Mouse (Mus musculus) mouse trophoblast stem cell (cell line): Measurements from ENCODE around the gene Ift80.
"Not testable (repeated sequence)": the region's sequence is repeated elsewhere in the genome, so short reads cannot be mapped to it uniquely, and the experiment has no call there.

Source experiments
- in situ Hi-C, 2 experiments: fragments of 300-500 bp; cut with MseI, MboI; formaldehyde crosslinking; loops; 2 replicates in 1 of 2; 3 replicates in 1 of 2; pipeline ENCODE4 v1.15.1; 2025

Gene Ift80

DNA sequence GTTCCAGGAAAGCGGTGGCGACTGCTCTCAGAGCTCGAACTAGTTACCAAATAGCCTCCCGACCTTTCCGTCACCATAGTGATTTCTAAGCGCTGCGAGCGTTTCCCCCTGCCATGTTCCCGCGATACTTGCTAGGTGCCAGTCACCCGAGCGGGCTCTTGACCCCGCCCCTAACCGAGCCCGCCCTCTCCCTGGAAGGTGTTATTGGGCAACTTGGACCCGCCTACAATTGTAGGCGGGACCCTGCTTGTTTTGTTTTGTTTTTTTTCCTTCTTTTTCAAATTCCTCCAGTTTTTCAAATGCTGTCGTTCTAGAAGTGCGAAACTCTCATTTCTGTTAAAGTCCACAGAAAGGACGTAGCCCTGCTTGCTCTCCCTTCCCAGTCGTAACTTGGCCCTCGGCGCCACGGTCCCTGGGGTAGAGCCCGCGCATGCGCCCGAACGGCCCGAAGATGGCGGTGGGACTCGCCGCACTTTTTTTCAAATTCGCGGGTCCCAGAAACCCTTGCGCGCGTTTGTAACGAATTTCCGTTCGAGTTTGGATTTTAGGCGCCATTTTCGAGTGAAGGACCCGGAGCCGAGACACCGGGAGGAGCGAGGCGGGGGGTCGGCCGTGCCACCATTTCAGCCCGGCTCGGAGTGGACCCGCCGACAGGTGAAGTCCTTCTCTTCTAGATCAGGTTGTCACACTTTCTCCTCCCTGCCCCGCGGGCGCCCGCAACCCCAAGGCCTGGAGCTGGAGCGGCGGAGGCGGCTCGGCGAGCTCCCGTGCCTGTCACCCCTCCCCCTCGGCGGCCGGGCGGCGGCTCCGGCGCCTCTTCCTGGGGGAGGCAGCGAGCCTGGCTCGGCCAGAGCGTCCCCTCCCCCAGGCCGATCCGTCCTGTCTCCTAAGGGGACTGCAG is at the start of gene Ift80, which contains the start of gene Smc4:
Ift80 (minus strand) TSS at position 134 of the 901 bp plus-strand sequence.
Smc4 (plus strand) TSS at position 302 of the 901 bp plus-strand sequence.
- in situ Hi-C loops: no loop called here

DNA sequence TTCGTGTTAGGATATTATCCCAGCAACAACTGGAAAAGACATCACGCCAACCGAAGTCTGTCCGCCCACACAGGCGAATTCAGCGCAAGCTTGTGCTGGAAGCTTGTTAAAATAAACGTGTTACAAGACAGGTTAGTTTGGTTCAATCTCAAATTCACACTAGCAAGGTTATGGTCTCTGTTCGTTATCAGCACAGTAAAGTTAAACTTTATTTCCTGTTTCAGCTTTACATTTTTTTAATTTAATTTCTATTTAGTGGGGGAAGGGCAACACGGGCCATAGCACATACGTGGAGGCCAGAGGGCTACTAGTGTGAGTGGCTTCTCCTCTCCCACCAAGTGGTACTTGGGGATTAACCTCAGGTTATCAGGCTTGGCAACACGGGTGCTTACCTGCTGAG is 47.5 kb upstream of the Ift80 start:
- in situ Hi-C loops: no loop called here

DNA sequence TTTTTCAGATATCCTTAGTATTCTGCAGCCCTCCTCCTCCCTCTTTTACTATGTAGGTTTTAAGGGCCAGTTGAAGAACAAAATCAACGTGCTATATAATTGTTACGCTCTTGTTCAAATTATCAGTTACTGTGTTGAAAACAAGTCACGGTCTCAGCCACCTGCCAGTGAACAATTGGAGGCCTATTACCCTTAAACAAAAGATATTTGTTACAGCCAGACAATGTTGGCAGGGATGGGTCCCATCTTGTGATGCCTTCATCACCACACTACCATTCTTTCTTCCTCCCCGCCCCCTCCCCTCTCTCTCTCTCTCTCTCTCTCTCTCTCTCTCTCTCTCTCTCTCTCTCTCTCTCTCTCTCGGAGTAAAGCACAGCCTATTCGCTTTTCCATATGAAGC is 44.6 kb upstream of the Ift80 start:
- in situ Hi-C loops: no loop called here

DNA sequence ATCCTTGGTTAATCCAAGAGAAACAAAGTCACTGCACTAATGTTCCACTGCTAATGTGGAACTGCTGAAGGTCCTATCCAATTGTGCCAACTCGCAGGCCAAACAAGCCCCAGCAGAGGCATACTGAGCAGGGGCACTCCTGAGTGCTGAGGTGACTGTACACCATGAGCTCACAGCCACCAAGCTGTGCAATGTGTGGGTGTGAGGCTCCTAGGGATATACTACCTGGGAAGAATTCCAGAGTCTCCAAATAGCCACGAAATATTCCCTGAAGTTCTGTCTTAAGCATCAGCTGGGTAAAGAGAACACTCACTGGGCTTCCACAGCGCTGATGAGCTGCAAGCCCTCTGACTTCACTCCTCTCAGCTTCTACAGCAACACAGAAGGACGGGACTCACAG is 43.3 kb upstream of the Ift80 start:
- in situ Hi-C loops: no loop called here

GRCm38 (mm10) chr3:69046509-69046908 is 42.1 kb upstream of the Ift80 start:
- in situ Hi-C loops: no loop called here

GRCm38 (mm10) chr3:69045750-69046149 is 41.4 kb upstream of the Ift80 start:
- in situ Hi-C loops: no loop called here

DNA sequence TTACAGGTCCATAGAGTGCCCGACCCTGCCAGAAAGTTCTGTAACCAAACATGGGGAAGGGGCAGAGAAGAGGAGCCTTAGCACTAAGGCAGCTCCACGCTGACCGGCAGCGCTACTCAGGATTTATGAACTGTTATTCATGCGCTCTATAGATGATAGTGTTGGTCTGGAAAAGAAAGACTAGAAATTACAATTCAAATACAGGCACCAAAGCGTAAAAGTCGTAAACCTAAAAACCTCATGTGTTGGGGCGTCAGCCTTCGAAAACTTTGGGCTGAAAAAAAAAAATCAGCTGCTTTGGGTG is 41.0 kb upstream of the Ift80 start:
- in situ Hi-C loops: no loop called here

- in situ Hi-C loops: no loop called here
Measured at GRCm38 (mm10) chr3:69044645-69045399, 40.5 kb upstream of the Ift80 start, which contains the start of gene Trim59. Trim59 (minus strand) TSS chr3:69044755.

DNA sequence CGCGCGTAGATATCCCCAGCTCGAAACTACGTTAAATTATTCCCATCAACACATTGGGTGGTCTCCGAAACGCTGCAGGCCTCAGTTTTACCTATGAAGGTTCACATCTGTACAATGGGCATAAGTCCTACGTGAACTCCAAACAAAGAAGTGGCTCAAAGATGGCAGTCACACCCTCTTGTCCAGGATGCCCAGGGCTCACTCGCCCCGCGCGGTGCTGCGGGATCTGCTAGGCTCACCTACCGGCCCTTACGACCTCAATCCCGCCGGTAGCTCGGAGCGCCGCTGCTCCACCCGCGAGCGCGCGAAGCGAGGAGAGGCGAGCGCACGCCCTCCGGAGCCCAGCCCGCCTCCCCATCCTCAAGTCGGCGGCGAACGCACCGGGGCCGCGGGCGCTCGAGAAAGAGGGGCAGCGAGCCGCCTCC is 39.8 kb upstream of the Ift80 start:
- in situ Hi-C loops: no loop called here

DNA sequence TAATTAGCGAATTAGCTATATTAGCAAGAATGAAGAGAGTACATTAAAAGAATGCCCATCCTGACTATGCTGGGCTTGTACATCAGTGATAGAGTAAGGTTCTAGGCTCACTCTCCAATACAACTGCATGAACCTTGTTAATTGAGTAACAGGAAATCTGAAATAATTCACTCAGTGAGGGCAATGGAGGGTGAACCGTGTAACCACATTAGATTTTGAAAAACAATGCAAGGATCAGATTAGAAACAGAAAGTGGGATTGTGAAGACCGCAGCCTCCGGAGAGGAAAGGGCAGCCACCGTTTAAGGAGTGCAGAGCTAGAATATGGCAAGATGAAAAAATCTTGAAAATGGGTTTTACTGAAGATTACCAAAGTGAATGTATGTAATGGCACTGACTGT is 36.9 kb upstream of the Ift80 start:
- in situ Hi-C loops: no loop called here

GRCm38 (mm10) chr3:69040105-69040504 is 35.7 kb upstream of the Ift80 start:
- in situ Hi-C loops: no loop called here

DNA sequence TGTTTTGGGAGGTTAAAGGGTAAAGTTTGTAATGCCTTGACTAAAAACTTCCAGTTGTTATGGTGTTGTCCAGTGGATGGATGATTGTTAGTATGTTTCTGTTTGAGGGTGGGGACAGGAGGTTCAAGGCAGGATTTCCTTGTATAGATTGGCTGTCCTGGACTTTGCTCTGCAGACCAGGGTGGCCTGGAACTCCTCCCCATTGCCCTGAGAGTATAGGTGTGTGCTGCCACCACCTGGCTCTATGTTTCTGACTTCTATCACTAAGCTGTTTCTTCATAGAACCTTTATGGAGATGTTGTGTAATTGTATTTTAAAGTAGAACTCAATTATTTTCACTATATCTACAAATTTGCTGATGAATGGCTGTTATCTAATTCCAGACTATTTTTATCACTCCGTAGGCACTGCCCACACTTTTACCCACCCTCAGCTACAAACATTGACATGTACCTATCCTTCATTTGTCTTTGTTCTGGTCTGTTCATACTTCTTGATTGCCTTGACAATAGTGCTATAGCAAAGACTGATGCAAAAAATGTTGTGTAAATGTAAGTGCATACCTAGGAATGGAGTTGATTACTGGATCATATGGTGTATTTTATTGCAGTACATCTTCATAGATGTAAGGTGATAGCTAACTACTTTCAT is 21.9 kb upstream of the Ift80 start:
- in situ Hi-C loops: no loop called here

DNA sequence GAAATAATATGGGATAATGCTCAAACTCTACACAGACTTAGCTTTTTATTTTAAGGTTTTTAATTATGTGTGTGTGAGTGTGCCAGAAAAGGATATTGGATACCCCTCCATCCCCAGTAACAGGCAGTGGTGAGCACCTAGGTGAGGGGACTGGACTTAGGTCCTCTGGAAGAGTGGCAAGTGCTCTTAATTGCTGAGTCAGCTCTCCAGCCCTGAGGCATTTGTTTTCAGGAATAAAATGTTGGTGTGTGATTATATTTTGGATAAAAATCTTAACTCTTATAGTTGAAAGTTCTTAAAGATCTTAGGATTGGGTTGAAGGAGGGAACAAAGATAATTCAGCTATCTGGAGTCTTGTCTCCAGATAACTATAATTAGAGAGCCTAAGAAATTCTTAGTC is 16.4 kb upstream of the Ift80 start:
- in situ Hi-C loops: no loop called here

DNA sequence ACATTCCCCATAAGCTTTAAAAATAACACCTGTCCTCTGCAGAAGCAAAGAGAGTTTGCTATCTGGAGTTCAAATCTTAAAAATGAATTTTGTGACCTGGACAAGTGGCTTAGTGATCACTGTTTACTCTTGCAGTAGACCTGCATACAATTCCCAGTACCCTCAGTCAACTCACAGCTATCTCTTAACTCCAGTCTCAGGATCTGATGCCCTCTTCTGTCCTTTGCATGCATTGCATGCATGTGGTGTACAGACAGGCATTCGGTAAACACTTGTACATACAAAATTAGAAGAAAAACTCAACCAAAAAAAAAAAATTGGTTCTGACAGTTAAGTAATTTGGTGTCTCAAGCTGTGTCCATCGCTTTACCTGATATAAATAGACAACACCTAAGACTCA is 15.9 kb upstream of the Ift80 start:
- in situ Hi-C loops: no loop called here

DNA sequence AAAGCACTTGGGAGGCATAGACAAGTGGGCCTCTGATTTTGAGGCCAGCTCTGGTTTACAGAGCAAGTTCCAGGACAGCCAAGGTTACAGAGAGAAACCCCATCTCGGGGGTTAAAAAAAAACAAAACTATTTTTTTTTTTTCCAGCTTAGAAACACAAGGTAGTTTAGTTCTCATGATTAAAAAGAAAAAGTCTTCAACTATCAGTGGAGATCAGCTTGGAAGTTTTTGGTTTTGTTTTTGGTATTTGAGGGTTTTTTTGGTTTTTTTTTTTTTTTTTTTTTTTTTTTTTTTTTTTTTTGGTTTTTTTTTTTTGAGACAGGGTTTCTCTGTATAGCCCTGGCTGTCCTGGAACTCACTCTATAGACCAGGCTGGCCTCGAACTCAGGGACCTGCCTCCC is 14.3 kb upstream of the Ift80 start:
- in situ Hi-C loops: not testable (repeated sequence)

GRCm38 (mm10) chr3:69017181-69017580 is 12.8 kb upstream of the Ift80 start:
- in situ Hi-C loops: no loop called here

GRCm38 (mm10) chr3:69008873-69009272 is 4.5 kb upstream of the Ift80 start:
- in situ Hi-C loops: no loop called here

DNA sequence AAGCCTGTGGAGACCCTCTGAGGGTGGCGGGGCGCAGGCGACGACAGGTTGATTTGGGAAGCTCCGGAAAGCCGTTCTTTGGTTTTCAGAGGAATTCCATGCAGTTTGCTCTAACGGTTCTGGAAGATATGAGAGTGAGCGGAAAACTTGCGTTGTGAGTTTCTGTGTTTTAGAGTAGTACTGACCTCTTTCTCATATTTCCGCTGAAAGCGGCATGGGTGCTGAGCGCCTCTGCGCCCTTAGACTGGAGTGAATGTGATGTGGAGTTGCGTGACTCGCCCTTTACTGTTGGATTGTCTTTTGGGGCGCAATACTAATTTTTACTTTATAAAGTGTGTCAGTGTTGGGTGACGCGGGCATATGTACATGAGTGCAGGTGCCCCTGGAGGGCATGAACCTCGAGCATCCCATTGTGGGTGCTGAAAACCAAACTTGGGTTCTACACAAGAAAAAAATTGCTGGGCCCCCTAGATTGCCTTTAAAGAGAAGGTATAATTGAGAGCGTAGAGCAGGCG is 1.9 kb upstream of the Ift80 start:
- in situ Hi-C loops: no loop called here

- in situ Hi-C loops: no loop called here
Measured at GRCm38 (mm10) chr3:69005338-69006245, 1.2 kb upstream of the Ift80 start.

- in situ Hi-C loops: no loop called here
Measured at GRCm38 (mm10) chr3:69004055-69004436, 324 bp downstream of the Ift80 start.

- in situ Hi-C loops: no loop called here
Measured at GRCm38 (mm10) chr3:69002781-69003180, 1.6 kb downstream of the Ift80 start.
